Mouse (Mus musculus) liver, postnatal 0 days (tissue): ENCODE results near the gene Unc45a. TPM values are rescaled to one million over a fixed set of nuclear protein-coding genes. Genes with fewer than 3 reads are reported as not detected.

ENCODE experiments used
- ATAC-seq: fragments of 200-750 bp; cut with Nextera tagmentation; 2 replicates; pipeline ENCODE4 v1.8.0; 2017; ENCODE audit warnings: mild to moderate bottlenecking, moderate library complexity
- DNase-seq: peaks from one replicate; pipeline ENCODE4 v3.0.0-alpha.2; 2016
- H3K27ac ChIP-seq: fragments of 300-500 bp; sonication (generic); 2 replicates; pipeline ENCODE4 v1.5.1; 2014; ENCODE audit warnings: antibody characterized with exemption, moderate library complexity, mild to moderate bottlenecking, low read depth
- H3K27me3 ChIP-seq: fragments of 300-500 bp; sonication (generic); 2 replicates; pipeline ENCODE4 v1.6.1; 2014; ENCODE audit warnings: low read length, control low read depth, mixed read lengths; ENCODE audit not compliant: insufficient read depth
- H3K36me3 ChIP-seq: fragments of 300-500 bp; sonication (generic); replicated peaks from 2 replicates; pipeline ENCODE4 v1.6.1; 2014; ENCODE audit warnings: mild to moderate bottlenecking, control low read depth, low read length, moderate library complexity, mixed read lengths; ENCODE audit not compliant: insufficient read depth
- H3K4me1 ChIP-seq: fragments of 300-500 bp; sonication (generic); 2 replicates; pipeline ENCODE4 v1.6.1; 2014; ENCODE audit warnings: antibody characterized with exemption, mild to moderate bottlenecking, control low read depth; ENCODE audit not compliant: insufficient read depth
- H3K4me2 ChIP-seq: fragments of 300-500 bp; sonication (generic); 2 replicates; pipeline ENCODE4 v1.6.1; 2014; ENCODE audit warnings: low read depth, mild to moderate bottlenecking, low read length, moderate library complexity, mixed read lengths
- H3K4me3 ChIP-seq: fragments of 300-500 bp; sonication (generic); 2 replicates; pipeline ENCODE4 v1.5.1; 2014; ENCODE audit warnings: low read depth, low read length
- H3K9ac ChIP-seq: fragments of 300-500 bp; sonication (generic); replicated peaks from 2 replicates; pipeline ENCODE4 v1.6.1; 2014; ENCODE audit warnings: mild to moderate bottlenecking, moderate library complexity
- H3K9me3 ChIP-seq: fragments of 300-500 bp; sonication (generic); 2 replicates; pipeline ENCODE4 v1.6.1; 2016; ENCODE audit warnings: mild to moderate bottlenecking, control low read depth, low read length, mixed read lengths
- CTCF ChIP-seq: sonication (generic); IDR thresholded peaks from 2 replicates; pipeline ENCODE4 v1.5.1; 2016; ENCODE audit warnings: antibody characterized with exemption, low read depth
- EP300 ChIP-seq: IDR thresholded peaks from 2 replicates; pipeline ENCODE4 v1.6.1; 2016; ENCODE audit warnings: antibody characterized with exemption, low read depth, mild to moderate bottlenecking
- WGBS: fragments of 180-500 bp; shearing (Covaris S2); extraction: QIAGEN DNeasy Blood & Tissue Kit; methylation state at CpG from one replicate; pipeline ENCODE4 v1.1.7; 2014; ENCODE audit not compliant: insufficient replicate concordance; 5-methylcytosine and 5-hydroxymethylcytosine counted together
- polyA plus RNA-seq: library from polyadenylated mRNA; unstranded; fragments of >200 nt; fragmentation: Nextera tagmentation; extraction: Ambion mirVana; gene quantifications from 2 replicates; pipeline ENCODE4 v1.2.1, GENCODE M21; 2015

Gene Unc45a
- polyA plus RNA-seq, 1 experiment from 2014 or later = 7.2 TPM

DNA sequence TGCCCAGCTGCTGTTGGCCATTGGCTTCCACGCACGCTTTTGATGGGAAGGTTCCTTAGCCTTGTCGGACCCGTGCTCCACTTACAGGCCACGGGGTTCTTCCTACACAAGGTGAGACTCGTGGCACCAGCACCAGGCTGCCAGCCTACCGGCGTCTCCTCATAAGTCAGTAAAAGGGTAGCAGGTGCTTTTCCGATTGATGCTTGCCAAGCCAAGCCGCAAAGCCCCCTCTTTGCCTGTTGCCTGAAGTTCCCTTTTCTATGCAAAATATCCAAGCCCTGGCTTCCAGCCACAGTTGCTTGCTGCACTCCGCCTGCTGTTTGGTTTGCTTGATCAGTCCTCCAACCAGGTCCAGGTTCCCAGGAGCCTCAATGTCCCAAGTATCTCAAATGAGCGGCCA is 33.0 kb upstream of the Unc45a start:
- TF ChIP-seq EP300 (no peak), CTCF (no peak)
- DNase-seq (no peak), ATAC-seq (no peak)
- Histone ChIP-seq H3K4me1 (peaks cover 18% of the 10 kb centered on the region), H3K9me3 (no peaks in the 10 kb centered on the region), H3K4me2 (no peak overlapping the region), H3K36me3 (peaks cover 13% of the 10 kb centered on the region; the same call in 1 of the 2 replicates), H3K27me3 (no peaks in the 10 kb centered on the region), H3K4me3 (no peak overlapping the region), H3K9ac (no peak overlapping the region; the same call in 1 of the 2 replicates), H3K27ac (peak overlapping the region; percentile 57)
- WGBS = 72% methylated on average over 12 of the region's 12 CpGs

DNA sequence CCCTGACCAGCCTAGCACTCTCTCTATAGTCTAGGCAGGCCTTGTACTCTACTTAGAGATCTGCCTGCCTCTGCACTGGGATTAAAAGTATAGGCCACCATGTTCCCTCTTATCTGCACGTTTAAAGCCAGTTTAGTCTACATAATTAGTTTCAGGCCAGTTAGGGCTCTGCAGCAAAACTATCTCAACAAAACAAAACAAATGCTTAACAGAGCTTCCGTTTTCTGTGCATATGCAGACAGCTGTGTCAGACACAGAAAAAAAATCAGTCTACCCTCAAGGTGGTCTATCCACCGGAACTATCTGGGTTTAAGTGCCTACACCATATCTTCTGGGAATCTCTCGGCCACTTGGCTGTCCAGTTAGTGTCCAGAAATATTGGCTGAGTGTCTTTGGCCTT is 32.5 kb upstream of the Unc45a start:
- H3K4me1 ChIP-seq = peaks cover 21% of the 10 kb centered on the region
- no peak overlapping the region for H3K4me2 ChIP-seq
- H3K27ac ChIP-seq = peak overlapping the region; percentile 57
- no peak for ATAC-seq
- H3K4me3 ChIP-seq = no peak overlapping the region
- H3K27me3 ChIP-seq = no peaks in the 10 kb centered on the region
- TF ChIP-seq CTCF (no peak), EP300 (no peak)
- no peak for DNase-seq
- peaks cover 11% of the 10 kb centered on the region; the same call in 1 of the 2 replicates for H3K36me3 ChIP-seq
- WGBS = 60% methylated on average over 4 of the region's 4 CpGs
- H3K9ac ChIP-seq = no peak overlapping the region; the same call in 1 of the 2 replicates
- H3K9me3 ChIP-seq = no peaks in the 10 kb centered on the region

DNA sequence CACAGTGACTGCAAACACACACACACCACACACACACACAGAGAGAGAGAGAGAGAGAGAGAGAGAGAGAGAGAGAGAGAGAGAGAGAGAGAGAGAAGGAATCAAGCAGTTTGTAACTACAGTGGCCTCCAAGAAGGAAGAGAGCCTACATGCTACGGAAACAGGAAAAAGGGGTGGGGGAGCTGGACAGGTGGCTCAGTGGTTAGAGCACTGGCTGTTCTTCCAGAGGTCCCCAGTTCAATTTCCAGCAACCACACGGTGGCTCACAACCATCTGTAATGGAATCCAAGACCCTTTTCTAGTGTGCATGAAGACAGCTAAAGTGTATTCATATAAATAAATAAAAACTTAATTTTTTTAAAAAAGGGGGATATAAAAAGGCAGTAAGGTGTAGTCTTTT is 31.9 kb upstream of the Unc45a start:
- no peak overlapping the region for H3K9ac ChIP-seq
- H3K27ac ChIP-seq = no peak overlapping the region
- no peak for DNase-seq
- no peak overlapping the region for H3K4me3 ChIP-seq
- WGBS = 50% methylated on average over 2 of the region's 2 CpGs
- peaks cover 14% of the 10 kb centered on the region for H3K36me3 ChIP-seq
- no peak for ATAC-seq
- no peaks in the 10 kb centered on the region for H3K9me3 ChIP-seq
- H3K4me2 ChIP-seq = no peak overlapping the region
- no peaks in the 10 kb centered on the region for H3K27me3 ChIP-seq
- H3K4me1 ChIP-seq = peaks cover 22% of the 10 kb centered on the region
- TF ChIP-seq CTCF (no peak), EP300 (no peak)

DNA sequence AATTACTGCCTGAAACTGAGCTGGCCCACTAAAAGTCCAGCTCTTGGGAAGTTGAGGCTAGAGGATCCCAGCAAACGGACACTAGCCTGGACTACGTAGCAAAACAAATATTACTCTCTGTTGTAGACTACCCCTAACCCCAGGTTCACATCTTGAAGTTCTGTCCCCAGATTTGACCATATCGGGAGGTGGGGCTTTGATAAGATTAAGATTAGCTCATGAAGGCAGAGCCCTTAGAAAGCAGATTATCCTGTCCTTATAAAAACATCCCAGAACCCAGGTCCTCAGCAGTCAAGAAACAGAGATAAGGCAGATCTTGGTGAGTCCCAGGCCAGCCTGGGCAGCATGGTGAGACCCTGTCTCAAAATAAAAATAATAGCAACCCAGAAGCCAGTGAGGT is 31.4 kb upstream of the Unc45a start:
- 67% methylated on average over 3 of the region's 3 CpGs for WGBS
- H3K9me3 ChIP-seq = no peaks in the 10 kb centered on the region
- H3K36me3 ChIP-seq = peaks cover 18% of the 10 kb centered on the region
- peaks cover 22% of the 10 kb centered on the region for H3K4me1 ChIP-seq
- H3K27me3 ChIP-seq = no peaks in the 10 kb centered on the region
- TF ChIP-seq CTCF (no peak), EP300 (no peak)
- no peak overlapping the region for H3K27ac ChIP-seq
- DNase-seq = no peak
- ATAC-seq = no peak
- no peak overlapping the region for H3K4me3 ChIP-seq
- no peak overlapping the region for H3K9ac ChIP-seq
- H3K4me2 ChIP-seq = no peak overlapping the region

DNA sequence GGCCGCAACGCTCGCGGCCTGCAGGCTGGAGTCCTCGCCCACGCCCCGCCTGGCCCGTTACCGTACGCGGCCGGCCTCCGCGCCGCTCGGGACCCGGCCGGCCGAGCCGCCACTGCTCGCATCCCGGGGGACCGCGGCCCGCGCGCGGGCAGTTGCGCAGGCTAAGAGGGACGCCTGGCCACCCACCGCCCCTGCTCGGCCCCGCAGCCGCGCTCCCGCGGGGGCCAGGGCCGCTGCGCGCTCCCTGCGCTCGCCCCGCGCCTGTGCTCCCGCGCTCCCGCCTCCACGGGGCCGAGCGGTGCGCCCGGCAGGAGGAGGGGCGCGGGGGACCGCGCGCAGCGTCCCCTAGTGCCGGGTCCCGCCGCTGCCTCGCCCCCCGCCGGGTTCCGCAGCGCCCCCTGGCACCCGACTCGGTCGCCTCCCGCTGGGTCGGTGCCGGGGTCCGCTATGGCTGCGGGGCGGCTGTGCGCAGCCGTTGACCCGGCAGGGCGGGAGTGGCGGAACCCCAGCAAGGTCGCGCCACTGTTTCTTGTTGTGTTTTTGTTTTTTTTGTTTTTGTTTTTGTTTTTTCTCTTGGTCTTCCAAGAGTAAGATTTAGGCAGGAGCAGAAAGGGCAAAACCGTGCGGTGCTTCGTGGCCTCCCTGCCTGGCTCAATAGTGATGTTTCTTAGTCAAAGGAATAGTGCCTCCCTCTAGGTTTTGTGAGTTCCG is 30.4 kb upstream of the Unc45a start, which contains the start of gene Man2a2:
TSS of gene Man2a2 (minus strand) at position 335 of the 711 bp plus-strand sequence.
- TF ChIP-seq EP300 = no peak
- TF ChIP-seq CTCF = peak; percentile 63
- WGBS = 2% methylated on average over 63 of the region's 86 CpGs
- Histone ChIP-seq H3K27ac (peak within 1 kb of the TSS; percentile 87), H3K36me3 (peaks cover 23% of the 10 kb centered on the region), H3K4me1 (peaks cover 22% of the 10 kb centered on the region), H3K4me2 (peak within 1 kb of the TSS; percentile 93), H3K27me3 (no peaks in the 10 kb centered on the region), H3K4me3 (peak within 1 kb of the TSS; percentile 85), H3K9ac (peak within 1 kb of the TSS; percentile 79), H3K9me3 (no peaks in the 10 kb centered on the region)
- DNase-seq = peak; percentile 79
- ATAC-seq = peak; percentile 70

DNA sequence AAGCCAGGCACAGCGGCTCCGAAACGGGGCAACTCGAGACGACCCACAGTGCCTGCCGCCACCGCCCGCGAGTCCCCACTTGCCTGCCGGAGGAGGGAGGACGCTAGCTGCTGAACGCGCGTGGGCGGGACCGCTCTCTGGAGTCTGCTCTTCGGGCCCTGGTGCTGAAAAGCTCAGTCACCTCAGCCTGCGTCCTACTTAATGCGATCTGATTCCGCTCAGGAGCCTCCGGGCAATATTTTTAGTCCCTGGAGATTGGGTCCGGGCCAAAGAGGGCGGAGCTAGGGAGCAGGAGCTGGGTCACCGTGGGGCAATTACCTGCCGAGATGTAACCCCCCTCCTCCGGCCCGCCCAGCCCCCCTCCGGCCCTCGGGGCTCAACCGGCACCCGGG is 29.8 kb upstream of the Unc45a start:
- Histone ChIP-seq H3K4me2 (peak overlapping the region; percentile 93), H3K4me3 (peak overlapping the region; percentile 85), H3K4me1 (peaks cover 22% of the 10 kb centered on the region), H3K27ac (peak overlapping the region; percentile 87), H3K36me3 (peaks cover 26% of the 10 kb centered on the region), H3K9ac (peak overlapping the region; percentile 79), H3K27me3 (no peaks in the 10 kb centered on the region), H3K9me3 (no peaks in the 10 kb centered on the region)
- WGBS = under 1% methylated on average over 28 of the region's 31 CpGs
- DNase-seq (peak; percentile 79), ATAC-seq (peak; percentile 53)
- TF ChIP-seq CTCF (no peak), EP300 (no peak)
